Mouse (Mus musculus) heart, embryonic 16.5 days (tissue): ENCODE results near the gene Hspa8. TPM values are rescaled to one million over a fixed set of nuclear protein-coding genes. Genes with fewer than 3 reads are reported as not detected.
A peak's percentile ranks its signal among the peaks of the same experiment; 100 is the strongest.
"Not testable (repeated sequence)": the region's sequence is repeated elsewhere in the genome, so short reads cannot be mapped to it uniquely, and the experiment has no call there.

Experiments used
- ATAC-seq: fragments of 200-750 bp; cut with Nextera tagmentation; replicated peaks from 2 replicates; pipeline ENCODE4 v1.8.0; 2017; ENCODE audit warnings: moderate number of reproducible peaks; ENCODE audit not compliant: insufficient read depth, low FRiP score; ENCODE audit errors: extremely low read depth
- H3K27ac ChIP-seq: fragments of 300-500 bp; sonication (generic); 2 replicates; pipeline ENCODE4 v1.5.1; 2014; ENCODE audit warnings: mild to moderate bottlenecking, low read length, control low read depth, moderate library complexity
- H3K27me3 ChIP-seq: fragments of 300-500 bp; sonication (generic); 2 replicates; pipeline ENCODE4 v1.6.1; 2014; ENCODE audit warnings: low read length, mixed read lengths; ENCODE audit not compliant: control insufficient read depth, insufficient read depth
- H3K36me3 ChIP-seq: fragments of 300-500 bp; sonication (generic); 2 replicates; pipeline ENCODE4 v1.6.1; 2014; ENCODE audit not compliant: control insufficient read depth, insufficient read depth
- H3K4me1 ChIP-seq: fragments of 300-500 bp; sonication (generic); 2 replicates; pipeline ENCODE4 v1.6.1; 2014; ENCODE audit warnings: low read length, mixed read lengths; ENCODE audit not compliant: control insufficient read depth, insufficient read depth
- H3K4me2 ChIP-seq: fragments of 300-500 bp; sonication (generic); 2 replicates; pipeline ENCODE4 v1.6.1; 2014; ENCODE audit warnings: low read depth, mild to moderate bottlenecking, control low read depth, low read length
- H3K4me3 ChIP-seq: fragments of 300-500 bp; sonication (generic); 2 replicates; pipeline ENCODE4 v1.5.1; 2014; ENCODE audit warnings: mild to moderate bottlenecking, control low read depth, low read length
- H3K9ac ChIP-seq: fragments of 300-500 bp; sonication (generic); 2 replicates; pipeline ENCODE4 v1.6.1; 2014; ENCODE audit warnings: low read length, control low read depth
- H3K9me3 ChIP-seq: fragments of 300-500 bp; sonication (generic); replicated peaks from 2 replicates; pipeline ENCODE4 v1.6.1; 2016; ENCODE audit warnings: low read length; ENCODE audit not compliant: control insufficient read depth
- WGBS: fragments of 180-500 bp; shearing (Covaris S2); extraction: QIAGEN DNeasy Blood & Tissue Kit; methylation state at CpG from one replicate; pipeline ENCODE4 v1.1.7; 2014; 5-methylcytosine and 5-hydroxymethylcytosine counted together
- polyA plus RNA-seq: library from polyadenylated mRNA; unstranded; fragments of >200 nt; fragmentation: Nextera tagmentation; extraction: Ambion mirVana; gene quantifications from 2 replicates; pipeline ENCODE4 v1.2.1, GENCODE M21; 2015

Hspa8 gene
- polyA plus RNA-seq, 1 experiment from 2014 or later = 2,064 TPM

DNA sequence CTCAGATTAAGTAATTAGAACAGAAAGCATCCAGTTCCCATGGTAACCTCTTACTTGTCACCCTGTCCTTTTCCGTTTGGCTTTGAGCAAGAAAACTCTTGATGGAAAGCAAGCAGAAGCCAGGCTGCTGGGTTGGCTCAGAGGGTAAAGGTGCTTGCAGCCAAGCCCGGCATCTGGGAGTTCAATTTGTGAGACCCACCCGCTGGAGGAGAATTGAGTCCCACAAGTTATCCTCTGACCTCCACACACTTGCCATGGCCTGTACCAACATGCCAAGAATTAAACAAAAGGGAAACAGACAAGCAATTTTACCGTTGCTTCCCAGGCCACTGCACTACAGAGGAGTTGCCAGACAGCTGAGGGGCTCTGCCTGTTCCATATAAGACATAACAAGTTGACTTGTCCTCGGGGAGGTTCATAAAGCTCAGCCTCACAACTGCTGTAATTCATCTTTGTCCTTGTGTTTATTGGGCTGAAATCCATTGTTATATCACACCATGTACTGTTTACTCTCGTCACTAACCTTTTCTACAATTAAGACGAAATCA lies 34.7 kb upstream of the Hspa8 start:
- H3K36me3 ChIP-seq = no peaks in the 10 kb centered on the region
- H3K4me3 ChIP-seq = no peak overlapping the region
- H3K9ac ChIP-seq = no peak overlapping the region
- H3K27me3 ChIP-seq = no peaks in the 10 kb centered on the region
- WGBS = 66% methylated on average over 7 of the region's 7 CpGs
- no peaks in the 10 kb centered on the region for H3K4me1 ChIP-seq
- H3K9me3 ChIP-seq = no peaks in the 10 kb centered on the region
- ATAC-seq = no peak
- H3K4me2 ChIP-seq = no peak overlapping the region
- H3K27ac ChIP-seq = 0 out of 2 replicates have a peak overlapping the region, but pooled peaks have one; percentile 9

DNA sequence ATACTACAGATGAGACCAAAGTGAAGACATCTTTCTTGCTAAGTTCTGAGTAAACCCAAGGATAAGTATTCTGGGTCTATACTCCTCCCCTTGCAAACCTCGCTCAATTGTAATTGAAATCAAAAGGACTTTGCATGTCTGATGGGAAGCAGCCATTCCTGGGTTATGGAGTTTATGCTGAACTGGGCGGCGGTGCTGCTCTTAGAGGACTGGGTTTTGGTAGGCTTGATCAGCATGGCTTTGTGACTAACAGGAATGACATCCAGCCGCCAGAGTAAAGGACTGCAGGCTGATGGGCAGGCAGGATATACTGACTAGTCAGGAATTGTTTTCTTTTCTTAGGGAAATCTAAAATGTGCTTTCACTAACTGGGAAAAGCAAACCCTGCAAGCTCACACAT lies 32.8 kb upstream of the Hspa8 start:
- no peak overlapping the region for H3K27ac ChIP-seq
- no peak overlapping the region for H3K9ac ChIP-seq
- no peak overlapping the region for H3K4me2 ChIP-seq
- 79% methylated on average over 4 of the region's 4 CpGs for WGBS
- H3K27me3 ChIP-seq = no peaks in the 10 kb centered on the region
- no peaks in the 10 kb centered on the region for H3K9me3 ChIP-seq
- no peaks in the 10 kb centered on the region for H3K4me1 ChIP-seq
- no peak for ATAC-seq
- no peak overlapping the region for H3K4me3 ChIP-seq
- H3K36me3 ChIP-seq = no peaks in the 10 kb centered on the region

DNA sequence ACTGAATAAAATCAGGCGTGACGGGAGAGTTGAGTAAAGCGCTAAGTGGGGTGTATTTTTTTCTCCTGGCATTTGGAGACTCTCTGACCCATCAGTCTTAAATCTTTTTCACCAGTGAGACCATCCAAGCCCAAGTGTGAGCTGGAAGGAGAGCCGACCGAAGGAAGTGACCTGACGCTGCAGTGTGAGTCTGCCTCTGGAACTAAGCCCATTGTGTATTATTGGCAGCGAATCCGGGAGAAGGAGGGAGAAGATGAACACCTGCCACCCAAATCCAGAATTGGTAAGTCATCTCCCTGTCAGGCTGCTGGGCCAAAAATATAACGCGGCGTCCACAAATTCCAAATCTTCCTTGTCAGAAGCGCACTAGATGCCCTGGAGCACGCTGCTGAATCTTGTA lies 28.5 kb upstream of the Hspa8 start:
- H3K4me1 ChIP-seq = peaks cover 6% of the 10 kb centered on the region; the same call in 1 of the 2 replicates
- no peak for ATAC-seq
- 61% methylated on average over 13 of the region's 13 CpGs for WGBS

DNA sequence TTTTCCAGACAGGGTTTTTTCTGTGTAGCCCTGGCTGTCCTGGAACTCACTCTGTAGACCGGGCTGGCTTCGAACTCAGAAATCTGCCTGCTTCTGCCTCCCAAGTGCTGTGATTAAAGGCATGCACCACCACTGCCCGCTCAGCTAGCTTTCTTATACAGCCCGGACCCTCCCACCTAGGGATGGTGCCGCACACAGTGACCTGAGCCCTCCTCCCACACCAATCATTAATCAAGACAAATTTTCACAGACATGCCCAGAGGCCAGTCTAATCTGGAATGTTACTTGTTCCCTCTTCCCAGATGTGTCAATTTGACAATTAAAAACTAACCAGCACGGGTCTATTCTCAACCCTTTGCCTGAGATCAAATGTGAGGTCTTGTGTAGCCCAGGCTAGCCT lies 27.6 kb upstream of the Hspa8 start:
- H3K9ac ChIP-seq, H3K4me2 ChIP-seq, H3K4me3 ChIP-seq, H3K36me3 ChIP-seq, H3K27ac ChIP-seq, H3K4me1 ChIP-seq, ATAC-seq, H3K27me3 ChIP-seq, H3K9me3 ChIP-seq: not testable (repeated sequence)
- WGBS = 83% methylated on average over 6 of the region's 6 CpGs

More for the DNA sequence above, 28.5 kb upstream of the Hspa8 start:
- no peak overlapping the region for H3K27ac ChIP-seq
- no peak overlapping the region for H3K9ac ChIP-seq
- H3K4me3 ChIP-seq = no peak overlapping the region
- no peak overlapping the region for H3K4me2 ChIP-seq
- no peaks in the 10 kb centered on the region for H3K27me3 ChIP-seq
- H3K36me3 ChIP-seq = no peaks in the 10 kb centered on the region
- H3K9me3 ChIP-seq = no peaks in the 10 kb centered on the region

DNA sequence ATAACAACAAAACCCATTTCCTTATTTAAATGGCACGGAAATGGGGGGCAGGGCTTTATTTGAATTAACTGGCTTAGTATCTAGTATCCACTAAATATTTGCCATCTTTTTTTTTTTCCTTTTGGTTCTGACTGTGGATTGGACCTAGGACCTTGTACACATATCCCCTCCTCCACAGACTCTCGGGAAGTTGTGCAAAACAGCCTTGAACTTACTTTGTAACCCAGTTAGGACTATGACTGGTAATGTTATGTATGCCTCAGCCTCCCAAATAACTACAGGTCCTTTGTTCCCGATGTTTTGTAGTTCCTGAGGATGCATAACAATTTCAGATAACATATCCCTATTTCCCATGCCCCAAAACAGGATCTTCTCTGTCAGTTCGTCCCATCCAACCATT lies 26.9 kb upstream of the Hspa8 start:
- no peak for ATAC-seq
- no peak overlapping the region for H3K9ac ChIP-seq

DNA sequence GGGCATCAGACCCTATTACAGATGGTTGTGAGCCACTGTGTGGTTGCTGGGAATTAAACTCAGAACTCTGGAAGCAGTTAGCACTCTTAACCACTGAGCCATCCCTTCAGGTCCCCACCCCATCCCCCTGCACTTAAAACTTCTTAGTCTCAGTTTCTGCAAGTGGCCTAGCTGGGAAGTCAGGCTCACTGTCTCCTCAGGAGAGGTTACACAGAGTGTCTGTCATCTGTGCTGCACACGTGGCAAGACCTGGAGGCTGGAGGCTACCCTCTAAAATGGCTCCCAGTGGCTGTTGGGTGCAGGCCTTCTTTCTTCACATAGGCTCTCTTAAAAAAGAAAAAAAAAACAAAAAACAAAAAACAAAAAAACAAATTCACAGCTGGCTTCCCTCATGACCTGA lies 24.7 kb upstream of the Hspa8 start:
- Histone ChIP-seq H3K4me3 (no peak overlapping the region), H3K9ac (no peak overlapping the region), H3K4me1 (peaks cover 6% of the 10 kb centered on the region; the same call in 1 of the 2 replicates), H3K4me2 (no peak overlapping the region), H3K27me3 (no peaks in the 10 kb centered on the region), H3K9me3 (no peaks in the 10 kb centered on the region), H3K27ac (peak overlapping the region; percentile 75), H3K36me3 (no peaks in the 10 kb centered on the region)
- WGBS = 60% methylated on average over 1 of the region's 1 CpGs
- no peak for ATAC-seq

More for the DNA sequence above, 26.9 kb upstream of the Hspa8 start:
- Histone ChIP-seq H3K4me2 (no peak overlapping the region), H3K9me3 (no peaks in the 10 kb centered on the region), H3K27ac (no peak overlapping the region), H3K4me1 (peaks cover 6% of the 10 kb centered on the region; the same call in 1 of the 2 replicates), H3K4me3 (no peak overlapping the region), H3K27me3 (no peaks in the 10 kb centered on the region), H3K36me3 (no peaks in the 10 kb centered on the region)
- 76% methylated on average over 4 of the region's 4 CpGs for WGBS

DNA sequence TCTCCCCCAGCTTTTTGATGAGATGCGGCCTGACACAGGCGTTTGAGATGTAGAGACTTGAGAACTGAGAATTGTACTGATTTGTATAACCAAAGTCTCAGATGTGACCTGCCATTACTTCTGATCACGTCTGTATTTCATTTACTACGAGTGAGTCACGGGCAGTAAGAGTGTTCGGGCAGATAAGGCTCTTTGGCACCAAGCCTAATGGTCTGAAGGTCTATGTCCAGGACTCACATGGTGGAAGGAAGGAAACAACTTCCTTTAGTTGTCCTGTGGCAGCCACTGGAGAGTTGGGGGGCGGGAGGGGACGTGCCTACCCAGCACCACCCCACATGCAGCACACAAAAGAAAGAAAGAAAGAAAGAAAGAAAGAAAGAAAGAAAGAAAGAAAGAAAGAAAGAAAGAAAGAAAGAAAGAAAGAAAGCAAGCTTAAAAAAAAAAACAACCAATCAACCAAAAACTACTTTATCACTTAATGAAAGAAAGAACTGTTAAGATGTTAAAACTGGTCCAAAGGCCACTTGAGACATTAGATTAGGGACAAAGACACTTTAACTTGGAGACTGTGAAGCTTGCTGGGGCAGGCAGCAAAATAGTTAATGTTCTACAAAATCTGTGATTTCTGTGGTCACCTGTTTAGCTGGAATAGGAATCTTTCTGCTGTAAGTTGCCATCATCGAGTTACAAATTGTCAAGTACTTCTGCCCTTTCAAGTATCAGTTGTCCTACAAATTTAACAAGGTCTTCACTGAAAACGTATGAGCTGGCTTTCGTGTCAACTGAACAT lies 24.1 kb upstream of the Hspa8 start:
- H3K27me3 ChIP-seq = no peaks in the 10 kb centered on the region
- H3K9ac ChIP-seq = no peak overlapping the region
- ATAC-seq = peak; percentile 75
- peak overlapping the region; percentile 75 for H3K27ac ChIP-seq
- no peak overlapping the region for H3K4me2 ChIP-seq
- WGBS = 49% methylated on average over 11 of the region's 11 CpGs
- H3K4me3 ChIP-seq = no peak overlapping the region
- H3K4me1 ChIP-seq = peaks cover 6% of the 10 kb centered on the region; the same call in 1 of the 2 replicates
- no peaks in the 10 kb centered on the region for H3K36me3 ChIP-seq
- H3K9me3 ChIP-seq = no peaks in the 10 kb centered on the region

DNA sequence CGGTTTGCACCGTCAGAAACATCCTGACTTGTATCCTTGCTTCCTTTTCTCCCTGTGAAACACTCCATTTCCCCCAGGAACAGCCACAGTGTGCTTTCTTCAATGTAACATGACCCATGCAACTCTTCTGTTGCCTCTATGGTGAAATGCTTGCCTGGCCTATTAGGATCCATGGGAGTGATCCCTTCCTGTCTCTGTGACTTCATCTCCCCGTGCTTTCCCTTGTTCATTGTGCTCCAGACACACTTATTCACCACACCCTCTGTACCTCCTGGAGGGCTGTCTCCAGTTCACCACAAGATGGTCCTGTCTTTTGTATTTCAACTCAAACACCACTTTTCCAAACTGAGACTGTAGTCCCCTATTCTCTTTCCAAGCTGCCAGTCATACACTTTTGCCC lies 20.7 kb upstream of the Hspa8 start:
- Histone ChIP-seq H3K9ac (no peak overlapping the region), H3K9me3 (no peaks in the 10 kb centered on the region), H3K36me3 (no peaks in the 10 kb centered on the region), H3K27ac (no peak overlapping the region), H3K4me1 (peaks cover 19% of the 10 kb centered on the region), H3K27me3 (no peaks in the 10 kb centered on the region), H3K4me3 (no peak overlapping the region), H3K4me2 (no peak overlapping the region)
- 67% methylated on average over 3 of the region's 3 CpGs for WGBS
- no peak for ATAC-seq

DNA sequence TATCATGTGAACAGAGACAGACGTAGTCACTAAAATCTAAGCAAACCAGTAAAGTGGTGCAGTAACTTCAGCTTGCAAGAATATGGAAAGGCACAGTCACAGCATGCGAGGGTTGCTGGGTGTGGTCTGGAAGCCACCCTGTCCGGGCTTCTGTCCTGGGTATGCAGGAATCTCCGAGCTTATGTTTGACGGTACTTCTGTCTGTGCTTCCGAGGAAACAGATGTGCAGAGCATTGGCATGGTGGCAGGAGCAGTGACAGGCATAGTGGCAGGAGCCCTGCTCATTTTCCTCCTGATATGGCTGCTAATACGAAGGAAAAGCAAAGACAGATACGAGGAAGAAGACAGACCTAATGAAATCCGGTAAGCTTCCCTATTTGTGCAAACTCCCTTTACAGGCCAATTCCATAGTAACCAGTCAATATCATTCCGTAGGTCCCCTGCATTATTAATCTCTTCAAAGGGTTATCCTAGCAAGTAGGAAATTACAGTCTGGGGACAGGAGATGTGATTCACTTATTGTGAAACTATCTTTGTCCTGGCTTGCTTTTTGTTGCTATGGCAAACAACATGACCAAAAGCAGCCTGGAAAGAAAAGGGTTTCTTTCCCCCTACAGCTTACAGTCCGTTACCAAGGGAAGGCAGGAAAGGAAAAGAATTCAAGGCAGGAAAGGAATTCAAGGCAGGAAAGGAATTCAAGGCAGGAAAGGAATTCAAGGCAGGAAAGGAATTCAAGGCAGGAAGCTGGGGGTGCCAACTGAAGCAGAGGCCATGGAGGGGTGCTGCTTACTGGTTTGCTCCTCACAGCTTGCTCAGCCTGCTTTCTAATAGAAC lies 19.7 kb upstream of the Hspa8 start:
- Histone ChIP-seq H3K9ac (no peak overlapping the region), H3K9me3 (no peaks in the 10 kb centered on the region), H3K27ac (peak overlapping the region; percentile 81), H3K4me1 (peaks cover 17% of the 10 kb centered on the region), H3K4me2 (no peak overlapping the region), H3K27me3 (no peaks in the 10 kb centered on the region), H3K4me3 (no peak overlapping the region), H3K36me3 (no peaks in the 10 kb centered on the region)
- WGBS = 62% methylated on average over 11 of the region's 11 CpGs
- ATAC-seq = 0 out of 2 replicates have a peak, but pooled peaks have one; percentile 12
